Mouse (Mus musculus) kidney, embryonic 15.5 days (tissue): ENCODE data around the gene Gm42906. TPM values are rescaled to one million over a fixed set of nuclear protein-coding genes. Genes with fewer than 3 reads are reported as not detected.

ENCODE experiments used
- ATAC-seq: fragments of 200-750 bp; cut with Nextera tagmentation; replicated peaks from 2 replicates; pipeline ENCODE4 v1.8.0; 2017; ENCODE audit warnings: moderate TSS enrichment; ENCODE audit not compliant: low FRiP score
- H3K27ac ChIP-seq: fragments of 300-500 bp; sonication (generic); 2 replicates; pipeline ENCODE4 v1.5.1; 2015; ENCODE audit warnings: mild to moderate bottlenecking, inconsistent platforms
- H3K27me3 ChIP-seq: fragments of 300-500 bp; sonication (generic); 2 replicates; pipeline ENCODE4 v1.6.1; 2015; ENCODE audit warnings: inconsistent platforms
- H3K36me3 ChIP-seq: fragments of 300-500 bp; sonication (generic); 2 replicates; pipeline ENCODE4 v1.6.1; 2015; ENCODE audit warnings: inconsistent platforms
- H3K4me1 ChIP-seq: fragments of 300-500 bp; sonication (generic); 2 replicates; pipeline ENCODE4 v1.6.1; 2015; ENCODE audit warnings: inconsistent platforms
- H3K4me2 ChIP-seq: fragments of 300-500 bp; sonication (generic); 2 replicates; pipeline ENCODE4 v1.6.1; 2015; ENCODE audit warnings: moderate library complexity, mild to moderate bottlenecking, inconsistent platforms
- H3K4me3 ChIP-seq: fragments of 300-500 bp; sonication (generic); replicated peaks from 2 replicates; pipeline ENCODE4 v1.5.1; 2015; ENCODE audit warnings: mild to moderate bottlenecking, inconsistent platforms
- H3K9ac ChIP-seq: fragments of 300-500 bp; sonication (generic); 2 replicates; pipeline ENCODE4 v1.6.1; 2015; ENCODE audit warnings: mild to moderate bottlenecking, inconsistent platforms
- H3K9me3 ChIP-seq: fragments of 300-500 bp; sonication (generic); replicated peaks from 2 replicates; pipeline ENCODE4 v1.6.1; 2016; ENCODE audit warnings: inconsistent platforms
- WGBS: fragments of 180-500 bp; shearing (Covaris S2); methylation state at CpG from one replicate; pipeline ENCODE4 v1.1.7; 2015; ENCODE audit warnings: mixed read lengths; 5-methylcytosine and 5-hydroxymethylcytosine counted together
- polyA plus RNA-seq: library from polyadenylated mRNA; unstranded; fragments of >200 nt; fragmentation: Nextera tagmentation; extraction: Ambion mirVana; gene quantifications from 2 replicates; pipeline ENCODE4 v1.2.1, GENCODE M21; 2015

Gm42906 gene
- polyA plus RNA-seq, 1 experiment from 2014 or later: not detected

DNA sequence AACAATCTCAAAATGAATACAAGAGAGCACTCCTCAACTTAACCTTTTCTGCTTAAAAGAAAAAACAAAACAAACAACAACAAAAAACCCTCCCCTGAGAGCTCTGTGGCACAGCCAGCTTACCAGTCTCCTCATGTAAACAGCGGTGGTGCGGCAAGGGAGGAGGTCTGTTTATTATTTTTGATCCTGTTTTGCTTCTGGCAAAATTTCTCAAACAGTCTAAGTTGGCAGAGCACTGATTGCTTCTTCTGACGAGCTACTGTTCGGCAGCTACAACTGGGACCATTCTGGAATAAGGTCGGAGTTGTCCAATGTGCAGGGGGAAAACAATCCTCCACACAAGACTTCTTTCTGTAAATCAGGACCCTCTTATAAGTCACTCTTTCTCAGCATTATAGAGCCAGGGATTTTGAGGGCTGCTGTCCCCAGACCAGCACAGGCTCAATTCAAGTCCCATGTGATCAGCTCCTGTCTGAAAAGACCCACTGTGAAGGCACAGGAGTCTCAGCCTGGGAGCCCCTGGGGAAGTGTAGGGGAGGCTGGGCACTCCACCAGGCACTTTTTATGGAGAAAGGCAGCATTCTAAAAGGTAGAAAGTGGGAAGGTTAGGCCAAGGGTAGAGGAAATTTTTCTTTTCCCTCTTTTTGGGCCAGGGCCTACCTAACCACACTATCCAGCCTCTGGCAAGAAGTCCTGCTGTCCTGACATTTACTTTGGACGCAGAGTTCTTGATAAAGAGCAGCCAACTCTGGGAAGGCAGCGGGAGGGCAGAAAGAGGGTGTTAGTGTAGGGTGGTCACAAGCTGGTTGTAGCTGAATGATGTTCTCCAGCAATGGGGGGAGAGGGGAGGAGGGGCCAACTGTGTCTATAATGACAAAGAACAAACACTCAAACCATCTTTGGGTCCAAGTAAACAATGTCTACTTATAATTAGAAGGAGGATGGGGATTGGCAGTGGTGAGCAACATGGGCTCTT is 253.2 kb downstream of the Gm42906 start:
- Histone ChIP-seq H3K36me3 (no peaks in the 10 kb centered on the region), H3K27ac (0 out of 2 replicates have a peak overlapping the region, but pooled peaks have one; percentile 39), H3K9ac (no peak overlapping the region), H3K27me3 (no peaks in the 10 kb centered on the region), H3K9me3 (no peaks in the 10 kb centered on the region), H3K4me2 (no peak overlapping the region), H3K4me1 (peaks cover 26% of the 10 kb centered on the region), H3K4me3 (no peak overlapping the region)
- no peak for ATAC-seq
- 72% methylated on average over 7 of the region's 7 CpGs for WGBS

GRCm38 (mm10) chr5:151173774-151174173 is 254.2 kb downstream of the Gm42906 start:
- ATAC-seq: no peak
- H3K9me3 ChIP-seq: no peaks in the 10 kb centered on the region
- H3K36me3 ChIP-seq: no peaks in the 10 kb centered on the region
- H3K27me3 ChIP-seq: no peaks in the 10 kb centered on the region
- no peak overlapping the region for H3K4me3 ChIP-seq
- no peak overlapping the region for H3K27ac ChIP-seq
- H3K4me1 ChIP-seq: peaks cover 26% of the 10 kb centered on the region
- no peak overlapping the region for H3K4me2 ChIP-seq
- WGBS: 86% methylated on average over 1 of the region's 1 CpGs
- H3K9ac ChIP-seq: no peak overlapping the region

DNA sequence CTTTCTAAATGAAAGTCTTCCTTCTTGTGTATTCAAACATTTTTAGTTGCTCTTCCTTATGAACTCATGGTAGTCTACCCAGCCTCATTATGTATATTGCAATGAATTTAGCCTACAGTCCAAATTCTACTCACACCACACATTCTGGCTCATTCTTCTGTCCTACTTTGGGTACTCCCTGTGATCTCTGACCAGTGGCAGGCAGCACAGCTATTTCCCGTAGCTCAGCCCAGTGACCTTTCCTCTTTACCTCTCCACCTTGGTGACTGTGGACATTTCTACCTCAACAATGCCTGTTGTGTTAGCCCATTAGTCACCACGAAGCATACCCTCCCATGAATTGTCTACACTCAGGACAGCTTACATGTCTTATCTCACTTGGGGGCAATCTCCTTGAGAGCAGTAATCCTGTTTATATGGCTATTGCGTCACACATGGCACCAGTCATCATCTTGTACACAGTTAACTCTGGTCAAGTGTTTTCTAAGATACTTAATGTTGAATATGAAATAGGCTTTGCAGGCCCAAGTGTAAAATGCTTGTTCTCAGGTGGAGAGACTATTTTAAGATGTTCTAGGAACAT is 257.7 kb downstream of the Gm42906 start:
- Histone ChIP-seq H3K9ac (no peak overlapping the region), H3K9me3 (no peaks in the 10 kb centered on the region), H3K27me3 (no peaks in the 10 kb centered on the region), H3K27ac (no peak overlapping the region), H3K4me1 (peaks cover 36% of the 10 kb centered on the region), H3K4me3 (no peak overlapping the region), H3K4me2 (no peak overlapping the region), H3K36me3 (no peaks in the 10 kb centered on the region)
- WGBS: 83% methylated on average over 3 of the region's 3 CpGs
- no peak for ATAC-seq

DNA sequence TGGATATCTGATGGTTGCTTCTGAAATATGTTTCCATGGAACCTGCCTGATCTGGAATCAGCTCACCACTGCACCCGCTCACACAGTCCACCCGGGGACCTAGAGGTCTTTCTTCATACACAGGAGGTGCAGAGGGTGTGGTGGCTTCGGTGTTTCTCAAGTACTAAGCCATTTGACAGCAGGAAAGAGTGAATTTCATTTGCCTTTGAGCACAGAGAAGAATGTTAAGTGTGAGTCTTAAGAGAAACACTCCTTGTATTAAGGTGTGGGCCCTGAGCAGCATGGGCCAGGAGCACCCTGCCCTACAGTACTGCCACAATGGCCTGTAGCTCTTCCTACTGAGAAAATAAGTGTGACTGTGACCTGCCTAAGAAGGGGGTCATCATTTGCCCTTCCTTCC is 259.8 kb downstream of the Gm42906 start:
- Histone ChIP-seq H3K27me3 (no peaks in the 10 kb centered on the region), H3K27ac (peak overlapping the region; percentile 43), H3K4me3 (no peak overlapping the region), H3K9me3 (no peaks in the 10 kb centered on the region), H3K4me1 (peaks cover 27% of the 10 kb centered on the region), H3K4me2 (no peak overlapping the region), H3K9ac (no peak overlapping the region), H3K36me3 (no peaks in the 10 kb centered on the region)
- WGBS: 75% methylated on average over 3 of the region's 3 CpGs
- ATAC-seq: peak; percentile 47; the same call in 1 of the 2 replicates

- H3K4me1 ChIP-seq: peaks cover 27% of the 10 kb centered on the region
- peak overlapping the region; percentile 43 for H3K27ac ChIP-seq
- no peak overlapping the region for H3K4me2 ChIP-seq
- peak; percentile 70 for ATAC-seq
- WGBS: 34% methylated on average over 6 of the region's 6 CpGs
- H3K36me3 ChIP-seq: no peaks in the 10 kb centered on the region
- H3K9ac ChIP-seq: no peak overlapping the region
- no peak overlapping the region for H3K4me3 ChIP-seq
- H3K27me3 ChIP-seq: no peaks in the 10 kb centered on the region
- no peaks in the 10 kb centered on the region for H3K9me3 ChIP-seq
These were observed 260.3 kb downstream of the Gm42906 start for GRCm38 (mm10) chr5:151167641-151168040.

- H3K36me3 ChIP-seq: no peaks in the 10 kb centered on the region
- H3K4me3 ChIP-seq: no peak overlapping the region
- H3K27me3 ChIP-seq: no peaks in the 10 kb centered on the region
- peaks cover 27% of the 10 kb centered on the region for H3K4me1 ChIP-seq
- no peak for ATAC-seq
- no peaks in the 10 kb centered on the region for H3K9me3 ChIP-seq
- H3K9ac ChIP-seq: no peak overlapping the region
- H3K27ac ChIP-seq: no peak overlapping the region
- WGBS: 78% methylated on average over 5 of the region's 5 CpGs
- no peak overlapping the region for H3K4me2 ChIP-seq
These were observed 261.7 kb downstream of the Gm42906 start for GRCm38 (mm10) chr5:151166266-151166665.

DNA sequence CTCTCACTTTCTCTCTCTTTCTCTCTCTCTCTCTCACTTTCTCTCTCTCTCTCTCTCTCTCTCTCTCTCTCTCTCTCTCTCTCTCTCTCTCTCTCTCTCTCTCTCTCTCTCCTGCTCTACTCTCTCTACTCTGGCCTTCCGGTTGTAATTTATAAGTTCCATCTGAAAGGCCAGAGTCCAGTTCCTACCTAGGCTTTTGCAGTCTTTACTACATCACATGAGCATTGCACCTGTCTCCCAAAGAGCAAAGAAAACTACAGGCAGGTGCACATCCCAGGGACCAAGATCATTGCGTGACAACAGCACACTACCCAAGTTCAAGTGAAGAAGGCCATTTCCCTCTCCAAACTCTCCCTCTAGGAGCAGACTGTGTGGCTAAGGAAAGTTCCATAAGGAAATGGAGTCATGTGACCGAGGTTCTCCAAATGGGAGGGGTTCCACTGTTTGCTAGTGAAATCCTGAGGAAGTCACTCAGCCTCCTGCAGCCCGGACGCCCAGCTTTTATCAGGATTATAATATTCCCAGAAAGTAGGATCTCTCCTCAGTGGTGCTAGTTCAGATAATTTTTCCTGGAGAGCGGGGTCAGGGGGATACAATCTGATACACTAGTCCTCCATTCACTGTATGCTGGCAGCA is 262.5 kb downstream of the Gm42906 start:
- Histone ChIP-seq H3K4me3 (no peak overlapping the region), H3K27ac (no peak overlapping the region), H3K9ac (no peak overlapping the region), H3K36me3 (no peaks in the 10 kb centered on the region), H3K4me1 (peaks cover 27% of the 10 kb centered on the region), H3K4me2 (no peak overlapping the region), H3K27me3 (no peaks in the 10 kb centered on the region), H3K9me3 (no peaks in the 10 kb centered on the region)
- WGBS: 86% methylated on average over 6 of the region's 6 CpGs
- no peak for ATAC-seq

DNA sequence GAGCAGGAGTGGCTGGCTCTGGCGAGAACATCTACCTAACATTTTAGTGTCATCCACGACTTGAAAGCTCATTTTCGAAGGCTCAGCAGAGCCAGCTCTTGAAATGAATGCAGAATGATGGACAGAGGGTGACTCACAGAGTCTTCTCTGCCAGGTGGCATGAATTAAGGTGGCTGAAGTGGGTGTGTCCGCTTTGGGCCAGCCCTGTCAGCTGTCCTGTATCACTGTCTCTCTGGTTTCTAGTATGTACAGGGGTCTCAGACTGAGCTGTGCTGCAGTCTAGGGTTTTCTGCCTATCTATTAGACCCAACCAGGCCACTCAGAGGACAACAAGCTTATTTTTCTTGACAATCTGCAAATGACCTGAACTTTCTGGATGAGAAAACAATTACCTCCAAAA is 263.1 kb downstream of the Gm42906 start:
- Histone ChIP-seq H3K27me3 (no peaks in the 10 kb centered on the region), H3K27ac (no peak overlapping the region), H3K9ac (no peak overlapping the region), H3K4me3 (no peak overlapping the region), H3K4me2 (no peak overlapping the region), H3K36me3 (no peaks in the 10 kb centered on the region), H3K9me3 (no peaks in the 10 kb centered on the region), H3K4me1 (peaks cover 27% of the 10 kb centered on the region)
- WGBS: 74% methylated on average over 4 of the region's 4 CpGs
- no peak for ATAC-seq

DNA sequence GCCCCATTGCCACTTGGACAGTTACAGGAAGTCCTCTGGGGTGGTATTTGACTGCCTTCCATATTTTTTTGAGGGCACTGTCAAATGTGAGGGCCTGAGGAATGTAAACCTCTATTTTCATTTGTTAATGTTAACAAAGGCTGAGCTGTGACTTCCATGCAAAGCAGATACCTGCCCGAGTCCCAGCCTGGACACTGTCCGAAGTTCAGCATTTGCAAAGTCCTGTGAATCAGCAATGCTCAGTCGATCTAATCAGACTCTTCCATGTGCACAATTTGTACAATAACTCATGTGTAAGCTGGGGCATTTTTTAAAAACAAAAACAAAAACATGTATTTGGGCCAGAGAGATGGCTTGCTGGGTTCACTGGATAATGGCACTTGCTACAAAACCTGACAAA is 265.3 kb downstream of the Gm42906 start:
- Histone ChIP-seq H3K4me2 (no peak overlapping the region), H3K4me1 (peaks cover 15% of the 10 kb centered on the region), H3K27ac (no peak overlapping the region), H3K9ac (no peak overlapping the region), H3K4me3 (no peak overlapping the region), H3K36me3 (no peaks in the 10 kb centered on the region), H3K9me3 (no peaks in the 10 kb centered on the region), H3K27me3 (no peaks in the 10 kb centered on the region)
- no peak for ATAC-seq
- 92% methylated on average over 3 of the region's 3 CpGs for WGBS

DNA sequence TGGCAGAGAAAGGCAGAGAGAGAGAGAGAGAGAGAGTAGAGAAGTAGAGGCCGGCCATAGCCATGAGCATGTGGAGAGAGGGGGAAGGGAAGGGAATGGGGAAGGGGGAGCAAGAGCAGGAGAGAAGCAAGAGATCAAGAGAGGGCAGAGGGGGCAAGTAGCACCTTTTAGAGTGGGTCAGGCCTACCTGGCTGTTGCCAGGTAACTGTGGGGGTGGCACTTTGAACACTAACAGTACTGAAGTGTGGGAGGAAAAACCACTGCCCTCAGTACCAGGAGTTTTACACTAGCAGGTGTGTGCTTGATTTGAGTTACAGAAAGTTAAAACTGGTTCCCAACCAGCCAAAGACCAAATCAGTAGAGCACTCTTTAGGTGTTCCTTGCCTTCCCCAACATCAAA is 272.7 kb downstream of the Gm42906 start:
- Histone ChIP-seq H3K36me3 (no peaks in the 10 kb centered on the region), H3K27ac (peak overlapping the region; percentile 72; the same call in 1 of the 2 replicates), H3K4me1 (peaks cover 20% of the 10 kb centered on the region), H3K9me3 (no peaks in the 10 kb centered on the region), H3K4me2 (no peak overlapping the region), H3K9ac (no peak overlapping the region), H3K27me3 (no peaks in the 10 kb centered on the region), H3K4me3 (no peak overlapping the region)
- 81% methylated on average over 1 of the region's 1 CpGs for WGBS
- ATAC-seq: no peak

- Histone ChIP-seq H3K4me1 (peaks cover 20% of the 10 kb centered on the region), H3K9ac (no peak overlapping the region), H3K4me2 (no peak overlapping the region), H3K27ac (peak overlapping the region; percentile 72; the same call in 1 of the 2 replicates), H3K4me3 (no peak overlapping the region), H3K27me3 (no peaks in the 10 kb centered on the region), H3K9me3 (no peaks in the 10 kb centered on the region), H3K36me3 (no peaks in the 10 kb centered on the region)
- WGBS: 43% methylated on average over 3 of the region's 3 CpGs
- peak; percentile 58; the same call in 1 of the 2 replicates for ATAC-seq
These were observed 273.2 kb downstream of the Gm42906 start for GRCm38 (mm10) chr5:151154780-151155179.

GRCm38 (mm10) chr5:151154030-151154429 is 273.9 kb downstream of the Gm42906 start:
- Histone ChIP-seq H3K4me3 (no peak overlapping the region), H3K36me3 (no peaks in the 10 kb centered on the region), H3K4me2 (no peak overlapping the region), H3K4me1 (peaks cover 20% of the 10 kb centered on the region), H3K9ac (no peak overlapping the region), H3K27ac (peak overlapping the region; percentile 20; the same call in 1 of the 2 replicates), H3K9me3 (no peaks in the 10 kb centered on the region), H3K27me3 (no peaks in the 10 kb centered on the region)
- 41% methylated on average over 4 of the region's 4 CpGs for WGBS
- ATAC-seq: no peak; the same call in 1 of the 2 replicates
